Mouse (Mus musculus): ENCODE measurements around the gene Ppp1r27.
"Not testable (repeated sequence)": the region's sequence is repeated elsewhere in the genome, so short reads cannot be mapped to it uniquely, and the experiment has no call there.

Ppp1r27 gene

DNA sequence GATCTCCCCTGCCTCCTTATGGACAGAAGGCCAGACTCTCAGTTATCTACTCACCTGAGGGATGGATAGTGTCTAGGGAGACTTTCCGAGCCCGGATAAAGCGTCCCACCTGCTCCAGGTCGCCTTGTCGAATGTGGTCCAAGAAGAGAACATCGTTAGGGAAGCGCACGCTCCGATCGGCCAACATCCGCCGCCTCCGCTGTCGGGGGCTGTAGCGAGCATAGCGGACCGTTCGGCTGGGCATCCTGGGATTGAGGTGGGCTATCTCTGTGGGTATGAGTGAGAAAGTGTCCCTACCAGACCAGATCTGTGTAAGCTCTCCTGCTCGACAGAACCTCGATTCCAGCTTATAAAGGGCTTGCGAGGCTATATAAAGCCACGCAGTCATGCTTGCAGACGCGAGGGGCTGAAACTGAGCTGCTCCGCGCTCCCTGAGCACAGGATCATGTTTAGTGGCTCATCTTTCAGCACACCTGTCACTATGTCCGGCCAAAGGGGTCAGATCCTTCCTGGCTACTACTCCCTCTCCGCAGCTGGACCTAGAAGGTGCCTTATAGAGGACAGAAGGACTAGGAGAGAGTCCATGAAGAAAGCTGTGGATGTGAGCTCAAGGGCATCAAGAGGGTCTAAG, at the start of gene Ppp1r27:
TSS of gene Ppp1r27 (minus strand) at position 323 of the 631 bp plus-strand sequence.
- DNase-seq (ENCODE audit: low spot score), result no peak

DNA sequence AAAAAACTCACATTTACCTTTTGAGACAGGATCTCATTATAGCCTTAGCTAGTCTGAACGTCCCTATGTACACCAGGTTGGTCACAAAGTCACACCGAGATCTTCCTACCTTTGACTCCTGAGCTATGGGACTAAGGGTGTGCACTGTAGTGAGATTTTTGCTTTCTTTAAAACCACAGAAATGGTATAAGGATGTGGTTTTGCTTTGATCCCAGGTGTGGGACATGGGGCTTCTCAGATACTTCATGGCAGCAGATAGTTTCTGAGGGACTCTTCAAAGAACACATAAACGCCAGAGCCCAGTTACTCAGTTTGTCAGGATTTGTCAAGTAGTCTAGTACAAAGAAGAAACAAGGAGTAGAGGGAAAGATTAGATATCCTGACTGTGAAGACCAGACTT, 49.8 kb upstream of the Ppp1r27 start:
- DNase-seq (ENCODE audit: low spot score), result no peak

DNA sequence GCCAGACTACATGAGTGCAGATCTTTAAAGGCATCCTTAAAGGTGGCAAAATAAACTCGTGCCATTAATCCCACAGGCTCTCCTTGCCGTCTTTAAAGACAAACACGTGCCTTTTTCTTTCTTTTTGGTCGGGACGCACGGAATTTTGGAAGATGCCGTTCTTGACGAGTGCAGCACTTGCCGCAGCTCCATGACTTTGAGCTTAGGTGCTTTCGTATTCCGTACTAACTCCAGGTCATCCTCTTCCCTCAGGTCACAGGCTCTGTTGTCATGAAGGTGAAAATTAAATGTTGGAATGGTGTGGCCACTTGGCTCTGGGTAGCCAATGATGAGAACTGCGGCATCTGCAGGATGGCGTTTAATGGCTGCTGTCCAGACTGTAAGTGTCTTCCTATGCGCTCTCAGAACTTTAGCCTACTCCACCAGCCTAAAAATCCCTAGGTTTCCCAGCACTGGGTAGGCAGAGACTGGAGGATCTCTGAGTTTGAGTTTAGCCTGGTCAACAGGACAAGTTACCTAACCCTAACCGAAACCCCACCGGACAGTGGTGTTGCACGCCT, 48.1 kb upstream of the Ppp1r27 start:
- no peak for DNase-seq (ENCODE audit: low spot score)

DNA sequence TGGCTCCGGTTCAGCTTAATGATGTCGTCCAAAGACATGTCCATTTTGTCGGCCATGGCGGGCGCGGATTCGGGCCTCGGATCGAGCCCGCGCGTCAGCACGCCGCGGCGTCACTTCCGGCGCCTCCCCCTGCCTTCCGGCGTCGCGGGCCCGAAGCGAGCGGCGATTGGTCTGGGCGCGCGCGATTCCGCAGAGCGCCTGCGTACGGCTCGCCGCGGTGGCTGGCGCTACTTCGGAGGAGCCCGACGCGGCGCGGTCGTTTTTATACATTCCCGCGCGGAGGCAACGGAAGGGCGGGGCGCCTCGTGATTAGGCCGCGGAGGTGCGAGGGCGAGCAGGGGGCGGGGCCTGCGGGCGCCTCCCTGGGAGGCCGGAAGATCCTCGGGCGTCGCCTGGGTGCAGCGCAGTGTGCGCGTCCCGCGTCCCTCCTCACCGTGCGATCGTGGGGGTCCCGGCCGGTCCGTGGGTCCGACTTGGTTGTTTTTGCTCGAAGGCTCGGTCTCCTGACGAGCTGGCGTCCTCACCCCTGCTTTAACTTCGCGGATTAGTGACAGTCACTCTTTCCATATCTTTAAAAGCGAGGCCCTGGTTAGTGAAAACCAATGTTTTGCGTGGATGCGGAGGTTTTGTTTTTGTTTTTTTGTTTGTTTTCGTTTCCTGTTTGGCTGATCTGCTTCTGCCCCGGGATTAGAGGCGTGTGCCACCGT, 47.5 kb upstream of the Ppp1r27 start, which contains the start of the genes Alyref and Anapc11:
TSS of gene Alyref (minus strand) at position 83 of the 707 bp plus-strand sequence.
TSS of gene Anapc11 (plus strand) at position 139 of the 707 bp plus-strand sequence.
- peak; percentile 95 for DNase-seq (ENCODE audit: low spot score)

DNA sequence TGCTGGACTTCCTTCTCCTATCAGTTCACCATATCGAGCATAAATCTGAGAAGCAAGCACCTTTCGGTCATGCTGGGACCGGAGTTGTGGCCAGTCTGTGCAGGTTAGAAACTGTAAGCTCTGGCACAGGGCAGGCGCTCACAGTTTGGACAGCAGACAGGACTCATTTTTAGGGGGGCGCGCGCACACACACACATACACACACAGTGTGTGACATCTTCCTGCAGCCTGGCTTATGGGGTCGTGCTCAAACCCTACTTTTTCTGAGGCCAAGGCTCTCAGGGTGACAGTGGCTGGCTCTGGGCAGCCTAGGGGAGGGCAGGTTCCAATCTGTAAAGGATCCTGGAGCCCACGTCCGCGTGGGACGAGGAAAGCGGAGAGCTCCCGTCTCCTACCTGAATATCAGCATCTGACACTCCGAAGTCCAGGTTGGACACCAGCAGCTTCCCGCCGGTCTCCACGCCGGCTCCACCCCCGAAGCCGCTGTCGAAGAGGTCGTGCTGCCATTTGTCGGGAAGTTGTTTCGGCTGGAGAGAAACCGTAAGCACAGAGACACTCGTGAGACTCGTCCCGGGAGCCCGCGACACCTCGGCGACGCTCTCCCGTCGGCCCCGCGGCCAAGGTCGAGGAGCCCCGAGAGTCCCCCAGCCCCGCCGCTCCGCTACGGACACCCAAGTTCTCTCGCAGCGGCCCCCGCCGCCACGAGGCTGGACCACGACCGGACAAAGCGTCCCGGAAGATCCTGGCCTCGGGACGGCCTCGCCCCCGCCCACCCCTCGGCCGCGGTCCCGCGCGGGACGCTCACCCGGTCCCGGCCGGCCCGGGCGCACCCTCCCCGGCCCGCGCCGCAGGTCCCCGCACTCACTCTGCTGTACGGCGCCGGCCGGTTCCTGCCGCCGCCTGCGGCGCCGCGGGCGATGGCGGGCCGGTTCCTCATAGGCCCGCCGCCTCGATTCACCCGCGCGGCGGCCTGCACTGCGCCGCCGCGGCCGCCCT, 46.6 kb upstream of the Ppp1r27 start:
- peak; percentile 58 for DNase-seq (ENCODE audit: low spot score)

DNA sequence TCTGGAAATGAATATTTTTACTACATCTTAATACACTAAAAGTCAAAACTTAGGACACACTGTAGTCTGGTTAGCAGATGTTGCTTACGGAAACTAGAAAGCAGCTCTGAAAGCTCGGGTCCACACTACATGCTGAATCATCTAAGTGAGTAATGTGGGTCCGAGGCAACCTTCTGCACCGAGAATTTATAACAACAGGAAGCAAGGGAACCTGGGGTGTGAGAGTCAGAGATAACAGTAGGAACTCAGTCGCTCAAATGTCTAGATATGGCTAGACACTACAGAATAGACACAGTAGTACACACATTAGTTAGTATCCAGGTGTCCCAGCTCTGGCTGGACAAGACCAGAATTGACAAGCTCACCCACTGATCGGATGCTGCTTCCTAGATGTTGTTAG, 37.6 kb upstream of the Ppp1r27 start:
- DNase-seq (ENCODE audit: low spot score), result no peak

DNA sequence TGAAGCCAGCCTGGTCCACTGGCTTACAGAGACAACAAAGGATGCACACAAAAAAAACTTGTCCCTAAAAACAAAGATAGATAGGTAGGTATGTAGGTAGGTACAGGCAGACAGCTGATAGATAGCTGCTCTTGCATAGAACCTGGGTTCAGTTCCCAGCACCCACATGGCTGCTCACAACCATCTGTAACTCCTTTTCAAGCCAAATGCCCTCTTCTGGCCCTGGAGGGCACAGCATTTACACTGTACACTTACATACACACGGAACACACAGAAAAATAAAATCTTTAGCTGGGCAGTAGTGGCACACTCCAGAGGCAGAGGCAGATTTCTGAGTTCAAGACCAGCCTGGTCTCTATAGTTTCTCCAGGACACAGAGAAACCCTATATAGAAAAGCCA, 33.0 kb upstream of the Ppp1r27 start:
- no peak for DNase-seq (ENCODE audit: low spot score)

DNA sequence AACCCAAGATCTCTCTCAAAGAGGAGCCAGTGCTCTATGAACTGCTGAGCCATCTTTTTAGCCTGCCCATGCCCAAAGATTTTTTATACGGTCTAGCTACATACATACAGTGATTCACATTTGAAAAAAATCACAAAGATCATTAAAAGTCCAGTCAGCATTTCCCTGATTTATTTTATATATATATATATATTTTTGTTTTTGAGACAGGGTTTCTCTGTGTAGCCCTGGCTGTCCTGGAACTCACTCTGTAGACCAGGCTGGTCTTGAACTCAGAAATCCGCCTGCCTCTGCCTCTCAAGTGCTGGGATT, 32.0 kb upstream of the Ppp1r27 start:
- DNase-seq (ENCODE audit: low spot score), result not testable (repeated sequence)

DNA sequence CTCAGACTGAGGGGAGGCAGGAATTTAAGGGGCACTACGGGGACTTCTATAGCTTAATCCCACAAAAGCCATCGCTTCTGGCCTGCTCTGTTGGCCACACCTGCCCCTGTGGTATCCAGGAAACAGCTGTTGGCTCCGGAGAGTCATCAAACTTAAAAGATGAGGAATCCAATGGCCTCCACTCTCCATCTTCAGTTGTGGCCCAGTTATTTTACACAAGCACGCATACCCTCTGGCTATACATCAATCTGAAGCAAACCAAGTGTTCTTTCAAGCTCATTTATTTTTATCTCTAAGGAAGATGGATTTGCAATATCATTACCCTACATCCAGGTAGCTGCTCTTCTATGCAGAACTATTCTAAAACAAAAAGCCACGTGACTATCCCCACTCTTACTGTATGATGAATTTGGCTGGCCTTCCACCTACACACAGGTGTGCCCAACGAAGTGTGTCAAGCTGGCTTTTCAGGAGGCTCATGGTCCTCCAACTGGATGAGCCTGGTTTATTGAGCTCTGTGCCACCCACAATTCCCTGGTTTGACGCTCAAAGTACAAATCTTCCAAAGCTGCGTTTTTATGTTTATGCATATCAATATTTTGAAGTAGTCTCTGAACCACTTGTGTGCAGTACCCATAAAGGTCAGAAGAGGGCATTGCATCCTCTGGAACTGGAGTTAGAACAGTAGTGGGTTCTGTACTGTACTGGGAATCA, 31.5 kb upstream of the Ppp1r27 start:
- no peak for DNase-seq (ENCODE audit: low spot score)

DNA sequence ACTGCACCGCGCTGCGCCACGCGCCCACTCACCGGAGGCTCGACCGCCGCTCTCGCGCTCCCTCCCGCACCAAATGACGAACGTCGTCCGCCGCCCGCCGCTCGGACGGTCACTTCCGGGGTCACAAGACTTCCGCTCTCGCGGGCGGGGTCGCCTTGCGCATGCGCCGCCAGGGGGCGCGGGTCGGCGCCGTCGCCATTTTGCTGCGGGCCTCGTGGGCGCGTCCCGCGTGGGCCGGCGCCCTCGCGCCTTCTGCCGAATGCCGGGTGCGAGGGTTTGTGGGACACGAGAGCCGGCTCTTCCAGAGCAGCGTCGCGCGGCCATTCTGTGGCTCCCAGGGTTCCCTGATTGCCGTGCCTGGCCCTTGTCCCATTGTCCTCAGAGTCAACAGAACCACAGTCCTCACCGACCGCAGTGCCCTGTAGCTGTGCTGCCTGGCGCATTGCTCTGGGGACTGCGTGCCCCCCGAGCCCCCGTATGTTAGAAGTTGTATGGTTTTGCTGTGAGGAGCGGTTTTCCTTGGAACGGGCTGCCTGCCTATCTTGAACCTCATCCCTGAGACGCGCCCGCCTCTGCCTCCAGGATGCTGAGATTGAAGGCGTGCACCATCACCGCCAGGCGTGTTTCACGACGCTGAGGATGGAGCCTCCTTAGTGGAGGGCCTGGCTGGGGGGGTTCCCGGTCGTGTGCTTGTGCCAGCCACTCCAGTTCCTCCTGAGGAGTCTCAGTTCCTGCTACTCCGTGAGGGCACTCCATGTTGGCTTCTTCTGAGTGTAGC, 30.7 kb upstream of the Ppp1r27 start, which contains the start of gene Arhgdia:
TSS of gene Arhgdia (minus strand) at position 135 of the 778 bp plus-strand sequence.
- peak; percentile 94 for DNase-seq (ENCODE audit: low spot score)

DNA sequence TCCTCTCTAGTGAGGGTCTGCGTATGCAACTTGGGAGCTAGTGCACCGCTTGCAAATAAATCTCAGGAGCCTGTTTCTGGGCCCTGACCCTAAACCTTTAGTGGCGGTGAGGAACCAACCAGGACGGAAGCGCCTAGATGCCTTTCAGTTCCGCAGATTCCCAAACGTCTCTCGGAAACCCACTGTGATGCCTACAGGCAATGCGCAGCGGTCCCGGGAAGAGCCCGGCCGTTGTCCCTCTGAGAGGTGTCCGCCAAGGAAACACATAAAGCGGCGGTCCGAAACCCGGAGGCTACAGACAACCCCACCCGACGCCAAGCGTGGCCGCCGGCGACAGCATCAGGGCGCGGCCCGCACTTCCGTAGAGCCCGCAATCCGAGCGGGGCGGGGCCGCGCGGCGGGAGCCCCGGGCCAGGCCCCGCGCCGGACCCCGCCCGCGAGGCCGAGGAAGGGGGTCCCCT, 30.0 kb upstream of the Ppp1r27 start:
- DNase-seq (ENCODE audit: low spot score), result peak; percentile 65

DNA sequence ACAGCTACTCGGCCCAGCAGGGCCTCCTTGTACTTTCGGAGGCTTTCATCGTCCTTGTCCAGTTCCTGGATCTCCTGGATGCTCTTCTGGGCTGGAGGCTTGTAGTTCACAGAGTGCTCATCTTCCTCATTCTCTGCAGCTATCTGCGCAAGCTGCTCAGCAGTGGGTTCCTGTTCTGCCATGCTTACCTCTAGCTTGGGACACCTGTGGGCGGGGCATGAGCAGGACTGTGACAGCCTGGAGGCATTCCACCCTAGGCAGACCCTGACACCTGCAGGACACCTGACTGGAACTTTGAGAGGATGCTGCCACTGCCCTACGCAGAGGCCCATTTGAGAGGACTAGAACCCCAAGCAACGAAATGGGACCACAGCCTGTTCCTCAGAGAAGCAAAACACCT, 29.3 kb upstream of the Ppp1r27 start:
- no peak for DNase-seq (ENCODE audit: low spot score)

DNA sequence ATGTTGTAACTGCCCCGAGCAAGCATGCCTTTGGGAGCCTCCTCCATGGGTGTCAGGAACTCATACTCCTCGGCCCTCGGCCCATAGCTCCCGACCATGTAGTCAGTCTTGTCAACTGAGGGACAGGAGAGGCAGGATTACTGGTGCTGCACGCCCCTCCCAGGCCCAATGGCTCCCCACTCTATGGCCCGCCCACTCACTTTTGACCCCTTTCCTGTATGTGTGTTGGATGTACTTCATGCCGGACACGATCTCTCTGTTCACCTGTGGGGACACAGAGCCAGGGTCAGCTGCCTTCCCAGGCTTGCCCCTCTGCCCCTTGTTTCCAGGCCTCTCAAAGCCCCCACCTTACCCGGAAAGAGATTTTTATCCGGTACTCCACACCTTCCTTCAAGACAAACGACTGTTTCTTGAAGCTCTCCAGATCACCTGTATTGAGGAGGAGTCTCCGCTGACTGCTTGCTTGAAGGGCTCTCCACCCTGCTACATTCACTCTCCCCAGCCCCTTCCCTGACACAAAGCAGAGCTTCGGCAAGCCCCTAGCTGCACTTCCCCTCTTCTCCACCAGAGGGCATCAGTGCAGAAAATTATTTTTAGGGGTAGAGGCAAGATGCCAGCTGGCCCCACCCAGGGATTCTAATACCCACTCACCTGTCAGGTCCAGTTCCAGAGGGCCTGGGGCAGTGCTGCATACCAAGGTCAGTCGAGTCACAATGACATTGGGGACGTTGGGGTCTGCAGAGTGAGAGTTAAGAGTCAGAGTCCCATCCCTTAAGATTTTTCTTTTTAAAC, 28.6 kb upstream of the Ppp1r27 start:
- peak; percentile 86 for DNase-seq (ENCODE audit: low spot score)

DNA sequence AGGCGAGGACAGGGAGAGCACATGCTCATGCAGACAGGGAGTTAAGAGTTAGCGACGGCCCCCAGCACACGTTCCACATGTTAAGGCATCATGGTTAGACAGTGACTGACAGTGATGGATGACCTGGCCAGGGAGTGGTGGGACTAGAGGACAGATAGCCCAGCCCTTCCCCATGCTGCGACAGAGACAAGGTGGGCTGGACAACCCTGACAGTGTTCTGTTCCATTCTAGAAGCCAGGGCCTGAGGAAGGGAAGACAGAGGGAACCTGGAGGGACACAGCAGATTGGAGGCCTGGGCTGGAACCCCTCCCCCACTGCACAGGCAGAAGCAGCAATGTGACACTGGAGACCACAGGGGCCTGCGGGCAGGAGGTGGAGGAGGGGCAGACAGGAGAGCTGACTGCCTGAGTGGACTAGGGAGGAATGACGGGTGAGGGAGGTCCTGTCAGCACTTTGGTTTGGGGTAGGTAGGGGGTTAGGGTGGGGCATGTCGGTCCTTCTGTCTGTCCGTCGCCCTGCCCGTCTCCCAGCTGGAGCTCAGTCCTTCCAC, 27.8 kb upstream of the Ppp1r27 start:
- DNase-seq (ENCODE audit: low spot score), result peak; percentile 59

DNA sequence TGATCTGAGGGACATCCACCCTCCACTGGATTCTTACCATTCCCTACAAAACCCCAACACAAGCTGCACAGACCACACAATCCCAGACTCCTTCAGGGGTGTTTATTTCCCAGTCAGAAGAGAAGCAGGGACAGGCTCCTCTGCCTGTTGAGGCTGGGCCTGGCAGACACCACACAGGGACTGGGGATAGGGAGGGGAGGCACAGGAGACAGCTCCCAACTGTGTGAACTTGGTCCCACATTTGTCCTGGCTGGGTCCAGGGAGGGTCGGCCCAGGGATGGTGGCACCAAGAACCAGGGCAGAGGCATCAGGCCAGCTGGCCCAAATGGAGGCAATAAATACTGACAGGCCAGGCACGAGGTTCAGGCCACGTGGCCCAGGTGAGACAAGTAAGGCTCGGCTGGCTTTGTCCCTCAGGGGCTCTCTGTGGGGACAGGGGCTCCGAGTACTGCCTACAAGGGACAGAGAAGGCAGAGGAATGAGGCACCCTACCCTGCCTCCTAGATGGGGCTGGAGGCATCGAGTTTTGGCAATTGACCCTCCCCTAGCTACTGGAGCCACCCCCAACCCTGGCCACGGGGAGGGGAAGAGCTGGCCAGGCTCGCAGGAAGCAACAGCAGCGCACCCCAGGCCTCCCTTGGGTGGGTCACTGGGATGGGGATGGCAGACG, 27.2 kb upstream of the Ppp1r27 start:
- no peak for DNase-seq (ENCODE audit: low spot score)

DNA sequence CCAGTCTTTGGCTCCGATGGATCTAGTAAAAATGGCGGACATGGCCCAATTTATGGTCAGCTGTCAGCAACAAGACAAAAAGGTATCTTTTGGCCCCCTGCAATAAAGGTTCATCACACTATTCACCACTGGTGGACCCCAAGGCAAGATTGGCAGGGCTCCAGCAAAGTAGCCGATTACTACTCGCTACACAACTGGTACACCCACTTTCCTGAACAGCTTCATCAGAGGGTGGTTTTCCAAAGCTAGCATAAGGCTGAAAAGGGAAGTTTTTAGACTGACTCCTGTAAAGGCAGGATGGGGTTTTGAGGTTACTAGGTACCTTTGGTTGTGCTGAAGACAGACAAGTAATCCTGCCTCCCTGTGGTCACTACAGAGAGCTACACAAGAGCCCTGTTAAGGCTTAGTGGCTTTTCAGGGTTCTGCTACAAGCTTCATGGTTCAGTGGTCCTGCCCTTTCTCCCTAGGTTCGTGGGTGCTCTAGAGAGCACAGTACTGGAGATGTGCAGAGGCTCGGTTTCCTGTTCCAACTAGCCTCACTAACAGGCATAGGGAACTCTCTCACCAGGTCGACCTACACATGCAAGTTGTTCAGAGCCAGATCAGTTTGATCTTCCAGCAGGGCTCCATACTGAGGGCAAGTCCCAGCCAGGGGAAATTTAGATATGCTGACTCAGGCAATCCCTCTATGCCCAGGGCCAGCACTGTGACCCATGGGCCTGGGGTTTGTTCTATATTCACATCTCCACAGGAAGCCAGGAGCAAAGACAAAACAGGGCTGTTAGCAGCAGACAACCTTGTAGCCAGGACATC, 26.5 kb upstream of the Ppp1r27 start:
- DNase-seq (ENCODE audit: low spot score), result peak; percentile 72

DNA sequence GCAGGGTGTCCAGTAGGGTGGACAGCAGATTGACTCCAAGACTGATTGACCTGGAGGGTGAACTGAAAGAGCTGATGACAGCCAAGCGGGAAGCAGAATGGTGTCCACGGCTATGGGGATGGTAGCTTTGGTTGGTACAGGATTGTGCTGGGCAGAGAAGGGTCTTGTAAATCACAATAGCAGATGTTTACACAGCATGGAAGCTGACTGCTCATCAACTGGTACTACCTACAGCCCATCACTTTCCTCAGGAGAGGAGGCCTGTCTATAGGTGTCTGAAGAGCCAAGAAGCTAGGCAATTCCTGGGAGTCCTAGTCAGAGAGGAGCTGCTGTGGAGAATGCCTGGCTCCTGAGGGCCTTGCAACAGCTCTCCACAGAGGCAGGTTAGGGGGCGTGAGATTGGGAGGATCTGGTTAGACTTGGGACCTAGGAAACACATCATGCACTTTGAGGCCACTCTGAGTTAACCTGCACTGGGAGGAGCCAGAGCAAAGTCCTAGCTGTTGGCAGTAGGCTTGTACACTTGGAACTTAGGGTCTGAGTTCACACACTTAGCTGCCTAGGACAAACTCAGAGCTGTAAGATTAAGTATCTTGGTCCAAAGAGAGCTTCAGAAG, 25.5 kb upstream of the Ppp1r27 start:
- no peak for DNase-seq (ENCODE audit: low spot score)

DNA sequence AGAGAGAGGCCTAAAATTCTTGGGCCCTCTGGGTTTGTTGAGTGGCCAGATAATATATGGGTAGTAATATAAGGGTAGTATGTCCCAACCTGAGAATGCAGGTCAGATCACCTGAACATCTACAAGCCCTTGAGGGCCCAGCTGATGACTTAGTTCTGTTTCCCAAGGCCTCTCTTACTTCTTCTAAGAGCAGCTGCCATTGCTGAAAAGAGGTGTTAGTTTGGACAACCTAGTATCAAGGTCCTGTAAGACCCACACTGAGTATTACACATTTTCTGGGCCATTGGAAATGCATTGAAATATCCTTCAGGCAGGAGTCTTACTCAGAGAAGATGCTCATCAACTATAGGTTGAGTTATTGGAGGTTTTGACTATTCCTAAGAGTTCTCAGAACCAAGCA, 25.0 kb upstream of the Ppp1r27 start:
- no peak for DNase-seq (ENCODE audit: low spot score)
